Mouse (Mus musculus) stomach, postnatal 0 days (tissue): ENCODE data around the gene Rbm17.

Experiments
- CTCF ChIP-seq: IDR thresholded peaks from 2 replicates; pipeline ENCODE4 v1.5.1; 2016; ENCODE audit warnings: antibody characterized with exemption, low read depth, mild to moderate bottlenecking, moderate library complexity
- EP300 ChIP-seq: optimal IDR thresholded peaks from 2 replicates; pipeline ENCODE3; 2016; ENCODE audit warnings: antibody characterized with exemption

GRCm38 (mm10) chr2:11546091-11546490, 57.9 kb downstream of the Rbm17 start:
- TF ChIP-seq CTCF (no peak), EP300 (no peak)
